Mouse (Mus musculus): Measurements from ENCODE around the gene C87436. TPM values are rescaled to one million over a fixed set of nuclear protein-coding genes. Genes with fewer than 3 reads are reported as not detected.
A peak's percentile ranks its signal among the peaks of the same experiment; 100 is the strongest.

The C87436 gene
- total RNA-seq (2017) = 46.2 and 53.4 TPM in 2 replicates

DNA sequence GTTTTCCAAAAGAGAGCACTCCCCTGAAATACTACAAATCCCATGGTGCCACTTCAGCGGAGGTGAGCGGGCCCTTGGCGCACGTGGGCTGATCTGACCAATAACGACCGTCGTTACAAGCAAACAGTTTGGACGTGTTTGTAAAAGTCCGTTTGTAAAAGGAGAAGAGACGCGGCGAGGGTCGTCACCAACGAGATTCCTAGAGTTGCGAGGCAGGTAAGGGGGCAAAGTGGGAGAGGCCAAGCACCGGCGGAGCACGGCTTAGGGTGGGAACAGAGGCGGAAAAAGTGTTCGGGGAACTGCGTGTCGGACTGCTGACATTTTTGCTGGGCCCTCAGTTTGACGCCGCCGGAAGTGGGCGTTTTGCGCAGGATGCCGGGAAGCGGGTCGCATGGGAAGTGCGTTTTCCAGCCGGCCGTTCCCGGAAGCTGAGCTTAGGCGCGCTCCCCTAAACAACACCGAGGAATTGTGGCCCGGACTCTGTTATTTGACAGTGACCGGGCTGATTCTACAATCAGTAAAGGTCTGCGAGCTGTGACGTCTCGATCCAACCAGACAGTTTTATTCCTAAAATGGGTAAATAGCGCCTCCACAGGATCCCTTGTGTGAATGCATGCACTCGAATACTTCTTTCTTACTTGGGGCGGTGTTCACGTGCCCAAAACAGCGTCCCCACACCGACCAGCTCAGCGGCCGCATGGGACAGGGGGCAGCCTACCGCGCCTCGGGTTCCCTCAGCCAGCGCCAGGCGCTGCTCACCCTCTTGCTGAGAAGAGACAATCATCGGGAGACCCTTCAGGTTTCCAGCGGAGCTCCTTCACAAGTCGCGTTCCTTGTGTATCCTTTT is at the start of gene C87436:
Gene C87436, plus strand, starts transcription at position 103 of the 847 bp plus-strand sequence.
- ATAC-seq (ENCODE audit: extremely low read depth, insufficient number of reproducible peaks, low FRiP score, poor library complexity, severe bottlenecking) = peak; percentile 84

GRCm38 (mm10) chr6:86388461-86388860 is 49.7 kb upstream of the C87436 start:
- no peak for ATAC-seq (ENCODE audit: extremely low read depth, insufficient number of reproducible peaks, low FRiP score, poor library complexity, severe bottlenecking)

GRCm38 (mm10) chr6:86391326-86391725 is 46.8 kb upstream of the C87436 start:
- ATAC-seq (ENCODE audit: extremely low read depth, insufficient number of reproducible peaks, low FRiP score, poor library complexity, severe bottlenecking) = no peak

- ATAC-seq (ENCODE audit: extremely low read depth, insufficient number of reproducible peaks, low FRiP score, poor library complexity, severe bottlenecking) = no peak
These were observed 45.0 kb upstream of the C87436 start for GRCm38 (mm10) chr6:86393187-86393586.

- no peak for ATAC-seq (ENCODE audit: extremely low read depth, insufficient number of reproducible peaks, low FRiP score, poor library complexity, severe bottlenecking)
These were observed 44.0 kb upstream of the C87436 start for GRCm38 (mm10) chr6:86394078-86394720.

DNA sequence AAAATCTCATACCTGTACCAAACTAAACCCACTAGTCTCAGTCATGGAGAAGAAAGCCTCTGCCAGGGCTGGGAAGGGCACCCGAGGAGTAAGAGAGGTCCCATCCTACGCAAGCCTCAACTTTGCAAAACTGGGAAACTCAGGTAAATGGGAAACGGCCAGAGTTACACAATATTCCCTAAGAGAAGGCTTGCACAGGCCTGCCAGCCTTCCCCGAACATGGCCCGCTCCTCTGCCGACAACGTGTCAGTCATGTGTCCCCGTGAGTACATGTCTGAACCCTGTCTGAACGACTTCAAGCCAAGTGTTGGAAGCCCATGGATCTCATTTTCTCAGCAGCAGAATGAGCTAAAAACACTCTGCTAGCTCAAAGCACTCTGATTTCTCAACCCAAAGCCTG is 43.2 kb upstream of the C87436 start:
- ATAC-seq (ENCODE audit: extremely low read depth, insufficient number of reproducible peaks, low FRiP score, poor library complexity, severe bottlenecking) = no peak

- no peak for ATAC-seq (ENCODE audit: extremely low read depth, insufficient number of reproducible peaks, low FRiP score, poor library complexity, severe bottlenecking)
These were observed 42.2 kb upstream of the C87436 start for GRCm38 (mm10) chr6:86395969-86396368.

GRCm38 (mm10) chr6:86396581-86397256 is 41.5 kb upstream of the C87436 start, which contains the start of gene Pcyox1:
TSS of gene Pcyox1 (minus strand) at chr6:86397154.
- ATAC-seq (ENCODE audit: extremely low read depth, insufficient number of reproducible peaks, low FRiP score, poor library complexity, severe bottlenecking) = peak; percentile 58

GRCm38 (mm10) chr6:86397257-86397980 is 40.8 kb upstream of the C87436 start:
- no peak for ATAC-seq (ENCODE audit: extremely low read depth, insufficient number of reproducible peaks, low FRiP score, poor library complexity, severe bottlenecking)

- ATAC-seq (ENCODE audit: extremely low read depth, insufficient number of reproducible peaks, low FRiP score, poor library complexity, severe bottlenecking) = no peak
These were observed 39.2 kb upstream of the C87436 start for GRCm38 (mm10) chr6:86398986-86399385.

- no peak for ATAC-seq (ENCODE audit: extremely low read depth, insufficient number of reproducible peaks, low FRiP score, poor library complexity, severe bottlenecking)
These were observed 38.2 kb upstream of the C87436 start for GRCm38 (mm10) chr6:86399995-86400394.

DNA sequence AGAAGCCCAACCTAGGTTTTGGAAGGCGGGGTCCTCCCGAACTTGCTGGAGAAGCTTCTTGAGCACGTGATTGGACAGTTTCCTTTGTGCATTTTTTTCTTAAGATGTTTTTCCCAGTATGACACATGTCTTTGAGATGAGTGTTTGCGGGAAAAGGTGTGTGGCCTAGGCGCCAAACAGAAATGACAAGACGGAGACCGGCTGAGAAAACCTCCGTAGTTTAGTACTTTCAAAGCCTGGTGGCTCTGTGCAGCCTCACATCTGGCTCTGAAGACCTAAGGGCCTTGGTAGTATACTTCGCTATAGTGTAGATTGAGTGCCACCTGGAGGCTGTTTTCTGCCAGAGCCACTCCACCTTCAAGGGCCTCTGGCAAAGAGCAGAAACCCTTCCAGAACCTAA is 37.2 kb upstream of the C87436 start:
- peak; percentile 70 for ATAC-seq (ENCODE audit: extremely low read depth, insufficient number of reproducible peaks, low FRiP score, poor library complexity, severe bottlenecking)

- ATAC-seq (ENCODE audit: extremely low read depth, insufficient number of reproducible peaks, low FRiP score, poor library complexity, severe bottlenecking) = no peak
These were observed 35.2 kb upstream of the C87436 start for GRCm38 (mm10) chr6:86402681-86403607.

DNA sequence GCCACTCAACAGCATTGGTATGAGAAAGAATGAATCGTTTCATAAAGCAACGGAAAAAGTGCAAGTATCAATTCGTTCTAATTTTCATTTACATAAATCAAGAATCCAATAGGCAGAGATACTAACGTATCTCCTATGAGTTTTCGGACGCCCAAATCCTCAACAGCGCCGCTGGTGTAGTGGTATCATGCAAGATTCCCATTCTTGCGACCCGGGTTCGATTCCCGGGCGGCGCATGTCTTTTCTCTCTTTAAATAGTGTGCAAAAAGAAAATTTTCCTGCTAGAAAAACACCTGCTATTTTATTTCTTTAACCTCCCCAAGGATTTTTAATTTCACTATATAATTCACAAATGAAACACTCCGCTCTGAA is 34.5 kb upstream of the C87436 start:
- peak; percentile 21; the same call in 1 of the 2 replicates for ATAC-seq (ENCODE audit: extremely low read depth, insufficient number of reproducible peaks, low FRiP score, poor library complexity, severe bottlenecking)

- ATAC-seq (ENCODE audit: extremely low read depth, insufficient number of reproducible peaks, low FRiP score, poor library complexity, severe bottlenecking) = peak; percentile 86
These were observed 33.9 kb upstream of the C87436 start, which contains the start of gene Tia1 for GRCm38 (mm10) chr6:86404100-86404861. TSS of gene Tia1 (plus strand) at chr6:86404219.

DNA sequence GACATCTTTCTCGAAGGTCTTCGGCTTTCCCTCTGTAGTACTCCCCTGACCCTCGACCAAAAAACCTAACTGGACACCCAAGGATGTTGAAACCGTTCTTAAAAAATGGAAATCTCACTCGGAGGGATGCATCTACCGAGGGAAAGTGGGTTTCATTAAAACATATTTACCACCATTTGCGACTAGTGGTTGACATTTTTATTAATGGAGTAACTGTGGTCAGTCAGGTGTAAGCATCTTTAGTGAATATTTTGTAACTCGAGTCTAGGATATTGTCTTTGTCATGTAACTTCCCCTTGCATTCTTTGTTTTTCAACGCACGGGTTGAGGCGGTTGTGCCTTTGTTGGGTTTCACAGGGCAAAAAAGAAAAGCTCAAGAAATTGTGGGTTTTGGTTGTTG is 33.2 kb upstream of the C87436 start:
- ATAC-seq (ENCODE audit: extremely low read depth, insufficient number of reproducible peaks, low FRiP score, poor library complexity, severe bottlenecking) = no peak

DNA sequence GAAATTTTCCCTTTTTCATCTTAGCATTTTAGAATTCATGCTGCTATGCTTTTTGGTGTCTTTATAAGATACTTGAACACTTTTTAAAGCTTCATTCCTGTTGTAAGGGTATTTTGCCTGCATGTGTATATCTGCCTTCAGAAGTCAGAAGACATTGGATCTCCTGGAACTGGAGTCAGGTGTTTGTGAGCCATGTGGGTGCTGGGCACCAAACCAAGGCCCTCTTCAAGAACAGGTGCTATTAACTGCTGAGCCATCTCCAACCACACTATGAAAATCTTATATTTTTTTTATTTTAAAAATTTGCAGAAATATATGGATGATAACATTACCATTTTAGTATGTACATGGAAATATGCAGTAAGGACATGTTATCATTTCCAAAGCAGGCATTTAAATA is 31.9 kb upstream of the C87436 start:
- ATAC-seq (ENCODE audit: extremely low read depth, insufficient number of reproducible peaks, low FRiP score, poor library complexity, severe bottlenecking) = no peak
